Mouse (Mus musculus): Measurements from ENCODE around the gene Cacna2d3. TPM values are rescaled to one million over a fixed set of nuclear protein-coding genes. Genes with fewer than 3 reads are reported as not detected.

Cacna2d3 gene
- total RNA-seq, 2 experiments from 2014 or later, result 0.73 to 0.85 TPM

- DNase-seq (ENCODE audit: low spot score), result no peak
Measured at GRCm38 (mm10) chr14:29392851-29393250, 328.8 kb downstream of the Cacna2d3 start.

DNA sequence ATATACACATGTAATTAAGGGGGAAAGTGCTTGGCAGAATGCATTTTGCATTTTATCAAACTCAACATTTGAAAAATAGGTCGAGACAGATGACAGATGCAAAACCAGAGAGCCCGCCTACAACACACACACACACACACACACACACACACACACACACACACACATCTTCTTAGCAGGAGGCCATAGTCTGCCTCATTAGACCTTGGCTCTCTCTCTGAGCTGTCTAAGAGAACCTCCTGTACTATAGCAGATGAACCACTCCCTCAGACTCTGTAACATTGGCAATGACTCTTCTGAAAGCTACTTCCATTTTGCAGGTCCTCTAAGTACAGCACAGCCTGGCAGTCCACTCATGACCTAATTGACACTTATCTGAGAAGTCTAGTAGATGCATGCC is 330.2 kb downstream of the Cacna2d3 start:
- DNase-seq (ENCODE audit: low spot score), result no peak

GRCm38 (mm10) chr14:29387761-29388160 is 333.9 kb downstream of the Cacna2d3 start:
- no peak for DNase-seq (ENCODE audit: low spot score)

- no peak for DNase-seq (ENCODE audit: low spot score)
Measured at GRCm38 (mm10) chr14:29385500-29385899, 336.2 kb downstream of the Cacna2d3 start.

DNA sequence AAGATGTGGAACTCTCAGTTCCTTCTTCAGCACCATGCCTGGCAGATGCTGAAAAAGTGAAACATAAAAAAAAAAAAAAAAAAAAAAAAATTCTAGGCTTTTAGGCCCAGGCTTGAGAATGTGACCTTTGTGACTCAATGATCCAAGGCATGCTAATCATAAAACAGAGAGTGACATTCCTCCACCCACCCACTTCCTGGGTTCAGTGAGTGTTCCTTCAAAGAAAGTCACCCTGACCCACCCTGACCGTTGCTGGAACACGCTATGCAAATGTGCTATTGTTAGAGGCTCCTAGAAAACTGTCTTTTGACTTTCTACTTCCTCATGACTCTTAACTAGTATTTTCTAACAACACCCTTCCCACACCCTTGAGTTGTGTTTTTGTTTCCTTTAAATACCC is 338.9 kb downstream of the Cacna2d3 start:
- no peak for DNase-seq (ENCODE audit: low spot score)

GRCm38 (mm10) chr14:29366911-29367310 is 354.8 kb downstream of the Cacna2d3 start:
- no peak for DNase-seq (ENCODE audit: low spot score)

DNA sequence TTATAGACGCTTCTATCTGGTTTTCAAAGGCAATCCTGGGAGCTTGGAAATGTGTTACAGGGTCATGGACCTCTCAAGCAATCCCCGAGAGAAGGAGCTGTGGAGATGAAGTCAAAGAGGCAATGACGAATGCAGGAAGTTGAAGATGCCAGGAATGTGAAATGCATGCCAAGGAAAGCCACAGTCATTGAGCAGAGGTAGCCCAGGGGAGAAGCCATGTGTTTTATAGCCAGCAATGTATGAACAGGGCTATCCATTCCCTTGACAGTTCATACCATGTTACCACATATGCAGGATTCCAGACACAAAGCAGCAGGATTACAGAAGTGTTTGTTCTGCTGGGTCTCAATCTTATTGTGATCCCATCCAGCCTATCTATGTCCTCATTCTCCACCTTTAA is 359.2 kb downstream of the Cacna2d3 start:
- no peak for DNase-seq (ENCODE audit: low spot score)

DNA sequence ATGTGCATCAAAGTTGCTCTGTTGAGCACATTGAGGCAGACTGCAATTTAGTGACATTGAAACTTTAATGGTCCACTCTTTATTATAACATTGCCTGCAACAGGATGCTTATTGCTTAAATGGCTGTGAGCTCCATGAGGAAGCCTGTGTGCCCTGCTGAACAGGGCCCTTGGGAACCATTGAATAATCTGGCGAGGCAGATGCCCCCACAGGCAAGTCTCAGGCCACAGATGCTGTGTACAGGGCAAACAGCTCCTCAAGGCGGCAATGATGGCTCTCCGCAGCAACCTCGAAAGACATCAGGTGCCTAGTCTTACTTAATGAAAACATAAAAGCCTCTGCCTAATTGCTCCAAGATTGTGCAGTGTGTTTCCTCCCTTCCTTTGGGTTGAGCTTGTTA is 371.0 kb downstream of the Cacna2d3 start:
- no peak for DNase-seq (ENCODE audit: low spot score)

DNA sequence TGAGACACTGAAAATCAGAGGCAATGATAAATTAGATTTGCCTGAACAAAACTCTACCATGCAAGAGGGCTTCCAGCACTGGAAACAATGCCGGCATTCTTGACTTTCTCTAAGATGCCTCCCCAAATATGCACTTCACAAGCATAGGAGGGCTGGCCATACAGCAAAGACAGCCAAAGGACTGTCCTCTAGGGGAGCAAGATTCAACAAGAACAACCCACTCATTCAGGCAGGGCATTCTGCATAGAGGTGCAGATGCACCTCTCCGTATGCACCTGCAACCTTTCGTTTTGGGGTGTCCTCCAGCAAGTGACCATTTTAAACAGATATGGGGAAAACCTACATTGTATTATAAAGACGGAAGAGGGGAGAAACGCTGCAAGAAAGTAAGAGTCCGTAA is 380.1 kb downstream of the Cacna2d3 start:
- DNase-seq (ENCODE audit: low spot score), result no peak

DNA sequence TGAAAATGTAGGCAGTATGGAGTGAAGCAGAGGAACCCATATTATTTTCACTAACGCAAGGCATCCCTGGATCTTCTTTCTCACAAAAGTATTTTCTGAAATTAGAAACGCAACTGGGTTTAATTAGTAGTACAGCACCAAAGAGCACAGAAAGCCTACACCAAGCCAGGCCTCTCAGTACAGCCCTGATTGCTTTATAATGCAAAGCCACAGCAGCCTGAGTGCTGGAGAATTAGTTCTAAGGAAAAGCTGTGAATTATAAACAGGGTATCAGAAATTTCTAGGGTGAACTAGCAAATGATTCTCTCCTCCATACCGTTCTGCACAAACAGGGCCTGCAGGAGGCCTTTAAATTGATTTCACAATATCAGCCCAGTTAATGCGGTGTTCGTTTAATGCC is 380.9 kb downstream of the Cacna2d3 start:
- no peak for DNase-seq (ENCODE audit: low spot score)

DNA sequence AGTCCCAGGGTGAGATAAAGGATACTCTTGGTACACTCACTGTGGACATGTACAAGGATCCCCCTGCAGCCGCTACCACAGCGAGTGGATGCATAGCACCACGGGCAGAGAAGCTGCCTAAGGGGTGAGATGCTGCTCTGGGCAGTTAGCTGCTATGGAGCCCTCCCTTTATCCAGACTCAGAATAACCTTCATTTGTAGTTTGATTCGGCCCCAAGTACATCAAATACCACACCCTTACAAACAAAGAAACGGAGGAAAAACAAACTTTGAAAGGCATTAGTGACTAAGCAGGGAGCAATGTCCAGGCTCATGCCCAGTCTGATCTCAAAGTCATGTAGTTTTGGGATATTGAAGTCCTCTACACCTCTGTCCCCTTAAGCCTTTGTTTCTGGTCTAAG is 386.8 kb downstream of the Cacna2d3 start:
- DNase-seq (ENCODE audit: low spot score), result no peak

DNA sequence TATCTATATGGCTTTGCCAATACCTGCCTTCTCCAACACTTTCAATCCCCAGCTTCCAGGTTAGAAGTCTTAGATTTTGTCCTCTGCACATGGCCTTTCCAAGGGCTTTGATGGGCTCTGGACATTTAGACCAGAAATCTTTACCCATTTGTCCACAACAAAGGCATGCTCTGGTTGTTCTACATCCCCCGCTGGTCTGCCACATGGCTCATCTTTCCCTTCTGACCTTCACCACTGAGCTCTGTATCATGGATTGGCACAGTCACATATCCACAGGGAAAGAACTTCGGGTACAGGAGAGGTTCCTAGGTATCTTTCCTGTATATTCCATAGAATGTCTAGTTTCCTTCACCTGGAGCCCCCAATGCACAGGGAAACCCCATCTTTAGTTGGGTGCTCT is 387.4 kb downstream of the Cacna2d3 start:
- no peak for DNase-seq (ENCODE audit: low spot score)

GRCm38 (mm10) chr14:29324430-29324782 is 397.3 kb downstream of the Cacna2d3 start:
- no peak for DNase-seq (ENCODE audit: low spot score)

DNA sequence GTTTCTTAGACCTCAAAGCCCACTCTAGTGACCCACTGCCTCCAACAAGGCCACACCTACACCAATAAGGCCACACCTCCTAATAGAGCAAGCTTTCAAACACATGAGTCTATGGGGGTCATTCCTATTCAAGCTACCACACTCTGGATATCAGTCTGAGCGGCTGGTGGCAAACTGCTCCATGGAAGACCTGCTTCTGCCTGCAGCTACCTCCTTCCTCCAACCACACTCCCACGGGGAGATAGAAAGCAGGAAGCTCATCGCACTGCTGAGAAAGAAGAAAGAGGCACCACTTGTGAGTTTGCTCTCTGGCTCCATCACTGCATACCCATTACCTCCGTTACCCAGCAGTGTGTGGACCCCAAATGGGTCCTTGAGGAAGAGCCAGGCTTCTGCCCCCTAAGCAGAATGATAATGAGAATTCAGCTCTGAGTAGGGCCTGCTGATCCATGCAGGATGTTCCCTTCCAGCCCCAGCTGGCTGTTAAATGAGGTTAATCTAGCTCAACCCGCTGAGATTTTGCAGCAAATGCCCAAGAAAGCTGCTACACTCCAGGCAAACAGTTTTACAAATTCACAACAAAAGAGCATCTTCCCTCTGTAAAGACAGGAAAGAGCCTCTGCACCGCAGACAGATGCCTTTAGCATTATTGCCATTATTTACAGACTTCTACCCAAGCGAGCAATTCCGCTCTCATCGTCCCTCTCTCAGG is 397.8 kb downstream of the Cacna2d3 start:
- no peak for DNase-seq (ENCODE audit: low spot score)

DNA sequence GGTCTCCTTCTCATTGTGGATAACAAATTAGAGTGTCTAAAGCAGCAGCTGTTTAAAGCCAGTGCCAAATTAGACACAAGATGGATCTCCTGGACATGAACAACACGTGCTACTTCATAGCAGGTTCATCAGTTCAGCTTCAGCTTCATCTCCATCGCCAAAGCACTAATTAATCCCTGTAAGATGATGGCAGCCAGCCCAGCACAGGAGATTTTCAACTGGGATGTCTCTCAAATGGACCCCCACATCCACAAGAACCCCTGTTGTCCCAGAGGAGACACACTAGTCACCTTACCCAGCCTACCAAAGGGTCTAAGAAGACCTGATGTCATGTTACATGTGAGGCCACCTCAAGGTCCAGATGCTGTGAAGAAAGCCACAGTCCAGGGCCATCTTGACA is 408.2 kb downstream of the Cacna2d3 start:
- DNase-seq (ENCODE audit: low spot score), result no peak

DNA sequence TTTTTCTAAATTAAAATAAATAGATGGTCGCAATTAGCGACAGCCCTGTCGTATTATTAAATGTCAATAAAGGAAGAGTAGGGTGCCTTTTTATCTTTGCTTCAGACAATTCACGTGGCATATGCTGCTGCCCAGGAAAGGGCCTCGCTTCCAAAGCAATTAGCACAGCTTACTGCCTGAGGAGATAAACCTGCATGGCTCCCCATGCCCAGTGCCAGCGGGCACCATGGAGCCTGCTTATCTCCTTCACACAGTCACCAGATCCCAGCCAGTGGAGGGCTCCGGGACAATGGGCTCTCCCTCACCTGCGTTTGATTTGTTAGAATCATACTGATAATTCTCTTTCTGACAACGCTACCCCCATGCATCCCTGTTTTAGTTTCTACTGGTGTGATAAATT is 416.0 kb downstream of the Cacna2d3 start:
- no peak for DNase-seq (ENCODE audit: low spot score)

DNA sequence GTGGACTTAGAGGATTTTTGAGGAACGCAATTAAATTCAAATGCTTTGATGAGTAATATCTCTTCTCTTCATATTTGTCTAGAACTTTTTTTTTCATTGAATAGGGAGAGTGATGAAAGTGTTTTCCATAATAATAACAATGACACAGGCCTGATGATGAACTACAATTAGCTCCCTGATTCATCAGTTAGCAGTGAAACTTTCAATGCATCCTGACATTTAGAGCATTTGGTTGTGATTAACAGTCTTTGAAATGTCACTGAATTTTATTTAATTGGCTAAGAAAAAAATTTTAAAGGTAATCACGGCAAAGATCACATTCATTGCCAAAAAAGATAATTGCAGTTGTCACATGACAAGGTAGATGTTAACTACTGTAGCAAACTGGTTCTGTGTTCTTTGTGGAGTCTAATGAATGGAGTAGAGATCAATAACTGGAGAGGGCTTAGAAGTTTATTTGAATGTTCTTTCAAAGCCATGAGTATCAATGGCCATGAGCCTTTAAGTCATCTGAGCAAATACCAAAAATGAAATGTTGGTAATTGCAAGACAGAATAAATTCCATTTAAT is 425.4 kb downstream of the Cacna2d3 start:
- no peak for DNase-seq (ENCODE audit: low spot score)

- no peak for DNase-seq (ENCODE audit: low spot score)
Measured at GRCm38 (mm10) chr14:29278901-29279300, 442.8 kb downstream of the Cacna2d3 start.

DNA sequence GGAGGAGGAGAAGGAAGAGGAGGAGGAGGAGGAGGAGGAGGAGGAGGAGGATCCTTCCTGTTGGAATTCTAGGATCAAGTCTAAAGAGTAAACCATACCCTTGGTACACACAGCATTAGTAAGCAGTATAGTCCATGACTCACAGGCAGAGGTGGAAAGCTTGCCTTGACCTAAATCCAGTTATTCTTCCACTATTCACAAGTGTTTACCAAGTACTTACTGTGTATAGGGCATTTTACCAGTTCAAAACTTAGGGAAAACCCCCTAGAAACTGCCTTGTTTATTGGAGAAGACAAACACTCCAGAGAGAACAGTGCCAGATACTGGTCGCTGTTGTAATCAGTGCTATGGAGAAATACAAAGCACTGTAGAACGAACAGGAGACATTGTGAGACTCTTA is 443.3 kb downstream of the Cacna2d3 start:
- no peak for DNase-seq (ENCODE audit: low spot score)

DNA sequence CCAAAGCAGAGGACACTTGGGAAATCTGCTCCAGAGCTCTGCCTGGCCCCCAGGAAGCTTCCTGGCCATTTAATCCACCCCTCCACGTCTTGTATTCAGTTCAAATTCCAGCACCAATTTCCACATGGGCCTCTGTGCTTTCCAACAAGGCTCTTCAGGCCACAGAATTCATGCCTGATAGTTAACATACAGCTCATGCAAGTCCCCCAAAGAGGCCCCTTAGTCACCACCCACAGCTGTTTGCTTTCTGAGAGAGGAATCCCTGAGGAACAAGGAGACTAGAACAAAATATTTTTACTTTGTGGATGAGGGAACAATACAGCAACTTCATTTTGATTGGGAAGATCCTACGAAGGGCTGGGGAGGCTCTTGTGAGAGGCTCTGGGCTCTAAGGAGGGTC is 444.0 kb downstream of the Cacna2d3 start:
- peak; percentile 5 for DNase-seq (ENCODE audit: low spot score)

GRCm38 (mm10) chr14:29273890-29274289 is 447.8 kb downstream of the Cacna2d3 start:
- no peak for DNase-seq (ENCODE audit: low spot score)

DNA sequence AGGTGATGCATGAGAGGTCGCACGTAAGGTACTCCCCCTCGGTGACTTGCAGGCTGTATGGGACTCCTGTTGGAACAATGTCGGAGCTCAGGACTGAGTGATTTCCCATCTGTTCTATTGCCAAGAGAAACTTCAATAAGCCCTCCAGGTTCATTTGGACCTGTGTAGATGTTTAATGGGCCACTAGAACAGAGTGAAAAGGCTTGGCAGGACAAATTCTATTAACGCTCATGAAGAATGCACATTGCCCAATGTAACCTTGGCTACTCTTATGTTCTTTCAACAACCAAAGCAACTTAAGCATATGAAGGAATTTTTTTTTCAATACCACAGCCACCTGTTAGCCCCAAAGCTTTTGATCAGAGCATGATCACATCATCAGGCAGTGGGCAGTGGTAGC is 451.1 kb downstream of the Cacna2d3 start:
- DNase-seq (ENCODE audit: low spot score), result no peak

DNA sequence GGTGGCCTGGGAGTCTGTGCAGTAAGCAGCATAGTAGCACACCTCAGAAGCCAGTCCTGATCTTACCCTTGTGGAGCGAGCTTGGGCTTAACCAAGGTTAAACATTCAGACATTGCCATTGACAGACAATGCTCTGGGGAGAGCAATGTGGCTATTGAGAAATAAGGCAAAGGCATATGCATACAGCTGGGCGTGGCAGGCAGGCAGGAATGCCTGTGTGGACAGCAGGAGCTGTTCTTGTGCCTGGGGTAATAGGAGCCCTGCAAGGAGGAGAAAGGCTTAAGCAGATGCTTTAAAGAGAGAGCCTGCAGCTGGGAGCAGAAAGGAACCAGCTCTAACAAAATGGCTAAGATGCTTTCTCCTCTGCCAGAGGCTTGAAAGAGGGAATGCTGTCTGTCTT is 451.8 kb downstream of the Cacna2d3 start:
- no peak for DNase-seq (ENCODE audit: low spot score)

GRCm38 (mm10) chr14:29268609-29269008 is 453.1 kb downstream of the Cacna2d3 start:
- DNase-seq (ENCODE audit: low spot score), result no peak
